Mouse (Mus musculus) heart, adult 9 months (tissue): ENCODE data around the gene Shkbp1.
A peak's percentile ranks its signal among the peaks of the same experiment; 100 is the strongest.

Experiments
- DNase-seq, 2 experiments: peaks; one replicate each; pipeline ENCODE4 v3.0.0; 2022; ENCODE audit warnings: low spot score in 2 of 2

Shkbp1 gene

GRCm38 (mm10) chr7:27310996-27311535 lies 44.8 kb downstream of the Shkbp1 start:
- DNase-seq: no peak

DNA sequence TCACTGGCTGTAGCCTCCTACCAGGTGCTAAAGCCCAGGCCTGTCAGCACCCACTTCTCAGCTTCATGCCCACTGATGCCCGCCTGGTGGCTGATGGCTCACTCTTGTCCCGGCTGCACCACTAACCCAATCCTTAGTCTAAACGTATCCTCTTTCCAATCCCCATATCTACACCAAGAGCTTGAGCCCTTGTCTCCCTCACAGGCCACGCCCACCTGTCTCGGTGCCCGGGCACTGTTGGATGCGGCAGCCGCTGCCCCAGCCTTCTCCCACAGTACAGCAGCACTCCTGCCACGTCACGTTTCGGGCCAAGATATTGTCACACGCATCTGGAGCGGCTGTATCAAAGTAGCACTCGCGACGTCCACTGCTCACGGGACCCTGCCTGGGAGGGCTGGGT lies 45.5 kb downstream of the Shkbp1 start:
- DNase-seq: peak in 1 of 2 experiments; percentile 67

DNA sequence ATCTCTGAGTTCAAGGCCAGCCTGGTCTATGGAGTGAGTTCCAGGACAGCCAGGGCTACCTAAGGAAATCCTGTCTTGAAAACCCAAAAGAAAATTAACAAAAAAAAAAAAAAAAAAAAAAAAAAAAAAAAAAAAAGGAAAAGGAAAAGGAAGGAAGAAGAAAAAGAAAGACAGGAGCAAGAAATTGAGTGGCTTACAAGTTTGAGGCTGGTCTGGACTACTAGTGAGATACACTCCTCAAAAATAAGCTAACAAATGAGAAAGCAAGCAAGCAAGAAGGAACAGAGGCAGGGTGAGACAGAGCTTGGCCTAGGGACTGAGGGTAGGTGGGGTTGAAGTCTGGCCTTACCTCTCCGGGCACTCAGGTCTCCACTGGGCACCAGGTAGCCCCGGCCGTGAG lies 46.0 kb downstream of the Shkbp1 start:
- DNase-seq: no peak

GRCm38 (mm10) chr7:27308821-27309549 lies 46.8 kb downstream of the Shkbp1 start:
- peak in 1 of 2 experiments; percentile 45 for DNase-seq

- DNase-seq: no peak
Measured at GRCm38 (mm10) chr7:27307551-27307950, 48.3 kb downstream of the Shkbp1 start.

DNA sequence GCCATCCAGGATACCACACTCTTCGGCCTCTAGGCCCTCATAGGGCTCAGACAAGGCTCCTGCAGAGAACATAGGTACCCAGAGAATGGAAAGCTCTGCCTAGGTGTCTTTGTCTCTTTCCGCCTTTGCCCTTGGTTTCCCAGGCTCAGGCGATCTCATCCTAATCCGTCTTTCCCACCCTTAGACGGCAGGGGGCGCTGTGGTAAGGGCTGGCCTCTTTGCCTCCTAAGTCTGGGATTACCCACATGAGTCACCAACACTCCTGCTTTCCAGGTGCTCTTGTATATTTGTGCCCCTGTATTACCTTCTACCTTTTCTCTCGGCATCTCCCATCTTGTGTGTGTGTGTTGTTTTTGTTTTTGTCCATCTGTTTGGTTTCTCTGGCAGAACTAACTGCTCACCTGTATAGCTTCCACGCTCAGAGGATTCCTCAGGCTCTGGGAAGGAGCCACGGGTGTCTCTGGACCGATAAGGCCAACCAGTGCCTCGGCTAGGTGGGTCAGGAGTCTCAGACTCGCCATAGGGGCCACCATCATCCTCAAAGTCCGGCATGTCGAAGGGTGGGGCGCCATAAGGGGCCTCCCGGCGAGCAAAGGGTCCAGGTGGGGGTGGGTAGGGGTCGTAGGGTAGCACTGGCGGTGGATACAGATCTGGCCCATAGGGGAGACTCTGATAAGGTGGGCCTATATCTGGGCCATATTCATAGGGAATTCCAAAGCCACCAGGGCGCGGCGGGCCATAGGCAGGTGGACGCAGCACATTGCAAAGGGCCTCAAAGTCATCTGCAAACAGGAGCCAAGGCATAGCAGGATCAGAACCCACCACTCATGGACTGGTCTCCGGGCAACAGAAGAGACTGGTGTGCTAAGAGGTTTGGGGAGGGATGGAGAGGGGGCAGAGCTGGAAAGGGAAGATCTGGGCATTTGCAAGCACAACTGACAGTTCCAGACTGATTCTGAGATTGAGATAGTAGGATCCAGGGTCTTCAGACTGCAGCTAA lies 49.4 kb downstream of the Shkbp1 start:
- DNase-seq: no peak

GRCm38 (mm10) chr7:27305091-27305730 lies 50.6 kb downstream of the Shkbp1 start:
- DNase-seq: no peak

DNA sequence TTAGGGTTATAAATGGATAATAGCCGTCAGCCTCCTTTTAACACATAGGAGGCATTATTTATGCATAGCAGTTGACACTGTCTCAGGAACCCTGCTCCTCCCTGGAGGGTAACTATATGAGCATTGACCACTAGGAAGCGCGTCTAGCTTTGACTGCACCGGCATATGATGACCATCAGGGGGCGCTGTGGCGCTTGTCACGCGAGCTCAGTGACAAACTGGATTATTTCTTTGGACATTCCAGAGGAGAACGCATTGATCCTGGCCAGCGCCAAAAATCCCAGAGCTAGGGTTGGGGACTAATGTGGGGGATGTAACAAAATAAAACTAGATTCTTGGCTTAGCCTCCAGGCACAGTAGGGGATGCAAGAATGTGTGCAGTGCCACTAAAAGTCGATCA lies 53.6 kb downstream of the Shkbp1 start:
- peak; percentile 66 to 71 for DNase-seq

DNA sequence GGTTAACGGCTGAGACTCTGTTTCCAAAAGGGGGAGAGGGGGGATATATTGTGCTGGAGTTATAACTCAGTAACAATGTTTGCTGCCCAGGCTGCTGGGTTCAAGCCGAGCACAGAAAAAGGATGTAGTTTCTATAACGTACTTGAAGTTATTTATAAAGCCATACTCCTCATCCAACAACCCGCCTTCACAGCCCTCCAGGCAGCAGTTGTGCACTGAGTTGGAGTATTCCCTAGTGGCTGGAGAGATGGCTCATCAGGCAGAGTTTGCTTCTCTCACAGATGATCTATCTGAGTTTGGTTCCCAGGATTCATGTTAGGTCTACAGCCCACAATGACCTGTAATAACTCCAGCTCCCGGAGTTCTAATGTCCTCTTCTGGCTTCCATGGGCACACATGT lies 55.0 kb downstream of the Shkbp1 start:
- DNase-seq: no peak

DNA sequence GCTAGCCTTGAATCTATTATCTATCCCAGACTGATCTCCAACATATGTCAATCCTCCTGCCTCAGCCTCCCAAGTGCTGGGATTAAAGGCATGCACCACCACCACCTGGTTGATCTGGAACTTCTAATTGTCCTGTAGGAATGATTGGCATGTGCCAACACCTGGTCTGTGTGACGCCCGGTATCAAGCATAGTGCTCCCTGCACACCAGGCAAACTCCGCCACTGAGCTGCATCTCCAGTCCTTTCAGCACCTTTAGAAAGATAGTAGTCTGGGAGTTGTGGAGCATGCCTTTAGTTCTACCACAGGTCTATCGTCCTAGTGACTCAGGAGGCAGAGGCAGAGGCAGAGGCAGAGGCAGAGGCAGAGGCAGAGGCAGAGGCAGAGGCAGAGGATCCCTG lies 55.5 kb downstream of the Shkbp1 start:
- no peak for DNase-seq

- DNase-seq: no peak
Measured at GRCm38 (mm10) chr7:27298816-27299215, 57.0 kb downstream of the Shkbp1 start.

- DNase-seq: no peak
Measured at GRCm38 (mm10) chr7:27298033-27298610, 57.7 kb downstream of the Shkbp1 start.

- DNase-seq: no peak
Measured at GRCm38 (mm10) chr7:27296518-27296917, 59.3 kb downstream of the Shkbp1 start.

DNA sequence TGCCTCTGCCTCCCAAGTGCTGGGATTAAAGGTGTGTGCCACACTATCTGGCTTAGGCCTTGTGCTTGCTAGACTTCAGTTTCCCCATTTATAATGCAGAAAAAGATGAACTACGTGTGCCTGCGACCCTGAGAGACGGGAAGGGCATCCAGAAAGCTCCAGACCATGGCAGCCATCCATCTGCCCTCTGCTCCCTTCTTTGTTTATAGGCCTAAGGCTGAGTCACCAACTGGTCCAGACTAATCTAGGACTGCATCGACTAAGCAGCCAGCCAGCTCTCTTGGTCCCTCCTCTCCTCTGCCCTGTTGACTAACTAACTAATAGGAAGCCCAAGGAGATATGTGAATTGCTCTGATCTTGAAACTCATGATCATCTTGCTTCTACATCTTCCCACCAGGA lies 59.9 kb downstream of the Shkbp1 start:
- DNase-seq: no peak
